Mouse (Mus musculus): ENCODE results near the gene Gigyf2.

DNA sequence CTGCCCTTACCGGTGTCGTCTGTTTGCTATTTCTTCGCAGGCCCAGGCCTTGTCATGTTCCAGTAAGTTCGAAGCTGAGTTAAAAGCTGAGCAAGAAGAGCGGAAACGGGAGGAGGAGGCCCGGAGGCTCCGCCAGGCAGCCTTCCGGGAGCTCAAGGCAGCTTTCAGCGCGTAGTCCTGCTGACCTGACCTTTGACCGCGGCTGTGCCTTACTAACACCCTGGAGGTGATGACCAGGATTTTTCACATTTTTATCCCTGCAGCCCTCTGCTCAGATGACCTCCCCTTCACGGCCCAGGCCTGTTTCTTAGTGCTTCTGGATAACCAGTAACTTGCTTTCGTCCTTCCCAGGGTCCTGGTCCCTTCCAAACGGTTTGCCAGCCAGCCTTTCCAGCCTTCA is 17.2 kb upstream of the Gigyf2 start:
- TF ChIP-seq CTCF (IDR thresholded peaks at IDR 0.05; ENCODE audit: borderline replicate concordance, insufficient read depth, low read length) (no peak), POLR2A (IDR thresholded peaks at IDR 0.05; ENCODE audit: low read depth, low read length) (no peak)
